Mouse (Mus musculus) hindbrain, embryonic 10.5 days (tissue): ENCODE measurements around the gene Tcp11. TPM values are rescaled to one million over a fixed set of nuclear protein-coding genes. Genes with fewer than 3 reads are reported as not detected.

Experiments
- DNase-seq: peaks from one replicate; pipeline ENCODE4 v3.0.0-alpha.2; 2017; ENCODE audit warnings: low spot score
- H3K27ac ChIP-seq: fragments of 300-500 bp; sonication (generic); 2 replicates; pipeline ENCODE4 v1.5.1; 2016; ENCODE audit warnings: mild to moderate bottlenecking, moderate library complexity
- H3K27me3 ChIP-seq: fragments of 300-500 bp; sonication (generic); 2 replicates; pipeline ENCODE4 v1.6.1; 2016; ENCODE audit warnings: mild to moderate bottlenecking; ENCODE audit not compliant: poor library complexity, insufficient read depth, severe bottlenecking
- H3K36me3 ChIP-seq: fragments of 300-500 bp; sonication (generic); 2 replicates; pipeline ENCODE4 v1.6.1; 2016; ENCODE audit warnings: mild to moderate bottlenecking, moderate library complexity
- H3K4me1 ChIP-seq: fragments of 300-500 bp; sonication (generic); replicated peaks from 2 replicates; pipeline ENCODE4 v1.6.1; 2016; ENCODE audit warnings: mild to moderate bottlenecking
- H3K4me3 ChIP-seq: fragments of 300-500 bp; sonication (generic); 2 replicates; pipeline ENCODE4 v1.5.1; 2016; ENCODE audit warnings: mild to moderate bottlenecking, moderate library complexity
- H3K9me3 ChIP-seq: fragments of 300-500 bp; sonication (generic); 2 replicates; pipeline ENCODE4 v1.6.1; 2016; ENCODE audit warnings: mild to moderate bottlenecking, moderate library complexity
- WGBS: fragments of 180-500 bp; shearing (Covaris S2); methylation state at CpG from one replicate; pipeline ENCODE4 v1.1.7; 2016; 5-methylcytosine and 5-hydroxymethylcytosine counted together
- polyA plus RNA-seq: library from polyadenylated mRNA; unstranded; fragments of >200 nt; fragmentation: Nextera tagmentation; extraction: Ambion mirVana; gene quantifications from 2 replicates; pipeline ENCODE4 v1.2.1, GENCODE M21; 2016

Gene Tcp11
- polyA plus RNA-seq, 1 experiment from 2014 or later, result 2.8 TPM

DNA sequence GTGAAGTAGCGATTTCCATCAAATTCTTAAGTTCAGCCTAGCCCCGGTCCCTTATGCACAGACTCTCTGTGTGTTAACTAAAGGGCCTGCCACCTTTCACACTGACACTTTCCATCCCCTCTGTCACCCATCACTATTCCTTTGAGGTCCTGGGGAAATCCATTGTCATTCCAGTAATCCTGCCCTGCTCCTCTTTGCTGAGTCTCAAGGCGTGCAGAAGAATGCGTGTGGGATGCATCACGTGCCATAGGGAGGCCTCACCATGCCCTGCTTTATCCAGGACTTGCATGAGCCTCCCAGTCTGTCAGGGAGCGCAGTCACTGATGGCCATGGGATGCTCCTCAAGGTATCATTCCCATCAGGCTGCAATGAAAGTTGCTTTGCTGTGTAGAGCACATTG is 62.1 kb downstream of the Tcp11 start:
- Histone ChIP-seq H3K9me3 (no peaks in the 10 kb centered on the region), H3K27ac (peak overlapping the region; percentile 83), H3K27me3 (no peaks in the 10 kb centered on the region), H3K4me3 (no peak overlapping the region), H3K4me1 (peaks cover 94% of the 10 kb centered on the region), H3K36me3 (peaks cover 4% of the 10 kb centered on the region)
- WGBS, result 44% methylated on average over 6 of the region's 6 CpGs
- no peak for DNase-seq

Other genes starting within 250 kb of the Tcp11 start
- 419 and 433 TPM in 2 replicates for gene Snrpc, start 242.5 kb downstream of the Tcp11 start, polyA plus RNA-seq
- 6.9 and 7.7 TPM in 2 replicates for gene Uhrf1bp1, start 224.2 kb downstream of the Tcp11 start, polyA plus RNA-seq
- 25.0 and 62.0 TPM in 2 replicates for gene Anks1, start 171.3 kb downstream of the Tcp11 start, polyA plus RNA-seq
- 81.0 and 90.4 TPM in 2 replicates for gene Taf11, start 170.8 kb downstream of the Tcp11 start, polyA plus RNA-seq
- 10.7 and 11.0 TPM in 2 replicates for gene Scube3, start 61.5 kb upstream of the Tcp11 start, polyA plus RNA-seq
- 36.1 and 39.8 TPM in 2 replicates for gene Zfp523, start 96.5 kb upstream of the Tcp11 start, polyA plus RNA-seq
- gene Def6, start 127.1 kb upstream of the Tcp11 start, polyA plus RNA-seq, result 3.4 and 4.3 TPM in 2 replicates
- 1.8 and 2.0 TPM in 2 replicates for gene Ppard, start 152.1 kb upstream of the Tcp11 start, polyA plus RNA-seq
- gene Fance, start 232.9 kb upstream of the Tcp11 start, polyA plus RNA-seq, result 32.6 and 32.9 TPM in 2 replicates
- 439 and 483 TPM in 2 replicates for gene Rpl10a, start 247.8 kb upstream of the Tcp11 start, polyA plus RNA-seq